Mouse (Mus musculus) midbrain, embryonic 10.5 days (tissue): ENCODE results near the gene Stambp. TPM values are rescaled to one million over a fixed set of nuclear protein-coding genes. Genes with fewer than 3 reads are reported as not detected.
A peak's percentile ranks its signal among the peaks of the same experiment; 100 is the strongest.

Source experiments
- DNase-seq: peaks from one replicate; pipeline ENCODE4 v3.0.0-alpha.2; 2017; ENCODE audit warnings: low spot score
- H3K27ac ChIP-seq: fragments of 300-500 bp; sonication (generic); replicated peaks from 2 replicates; pipeline ENCODE4 v1.5.1; 2016; ENCODE audit warnings: mild to moderate bottlenecking
- H3K27me3 ChIP-seq: fragments of 300-500 bp; sonication (generic); 2 replicates; pipeline ENCODE4 v1.6.1; 2016; ENCODE audit warnings: low read depth, mild to moderate bottlenecking; ENCODE audit not compliant: poor library complexity, severe bottlenecking
- H3K36me3 ChIP-seq: fragments of 300-500 bp; sonication (generic); 2 replicates; pipeline ENCODE4 v1.6.1; 2016; ENCODE audit warnings: mild to moderate bottlenecking, moderate library complexity
- H3K4me1 ChIP-seq: fragments of 300-500 bp; sonication (generic); 2 replicates; pipeline ENCODE4 v1.6.1; 2016
- H3K4me3 ChIP-seq: fragments of 300-500 bp; sonication (generic); 2 replicates; pipeline ENCODE4 v1.5.1; 2016; ENCODE audit warnings: mild to moderate bottlenecking, moderate library complexity
- H3K9me3 ChIP-seq: fragments of 300-500 bp; sonication (generic); replicated peaks from 2 replicates; pipeline ENCODE4 v1.6.1; 2016; ENCODE audit warnings: mild to moderate bottlenecking
- WGBS: fragments of 180-500 bp; shearing (Covaris S2); methylation state at CpG from one replicate; pipeline ENCODE4 v1.1.7; 2016; 5-methylcytosine and 5-hydroxymethylcytosine counted together
- polyA plus RNA-seq: library from polyadenylated mRNA; unstranded; fragments of >200 nt; fragmentation: Nextera tagmentation; extraction: Ambion mirVana; gene quantifications from 2 replicates; pipeline ENCODE4 v1.2.1, GENCODE M21; 2016

The Stambp gene
- polyA plus RNA-seq, 1 experiment from 2014 or later: 17.8 TPM

DNA sequence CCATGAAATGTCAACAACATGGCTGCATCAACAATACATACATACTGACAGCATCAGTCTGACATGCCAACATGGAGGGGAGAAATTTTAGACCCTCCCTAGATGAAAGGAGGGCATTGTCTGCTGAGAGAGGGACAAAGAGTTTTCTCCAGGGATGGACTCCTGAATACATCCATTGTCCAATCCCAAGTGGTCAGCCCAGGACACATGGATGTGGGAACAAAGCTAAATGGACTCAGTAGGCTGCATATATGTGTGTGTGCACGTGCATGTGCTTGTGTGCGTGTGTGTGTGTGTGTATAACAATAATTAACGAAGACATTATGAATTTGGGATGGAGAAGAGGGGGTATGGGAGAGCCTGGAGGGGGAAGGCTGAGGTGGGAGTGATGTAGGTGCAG is 26.8 kb downstream of the Stambp start:
- Histone ChIP-seq H3K36me3 (peaks cover 22% of the 10 kb centered on the region), H3K27ac (no peak overlapping the region), H3K4me1 (no peaks in the 10 kb centered on the region), H3K4me3 (no peak overlapping the region), H3K27me3 (no peaks in the 10 kb centered on the region), H3K9me3 (no peaks in the 10 kb centered on the region)
- WGBS: 80% methylated on average over 3 of the region's 3 CpGs
- no peak for DNase-seq

DNA sequence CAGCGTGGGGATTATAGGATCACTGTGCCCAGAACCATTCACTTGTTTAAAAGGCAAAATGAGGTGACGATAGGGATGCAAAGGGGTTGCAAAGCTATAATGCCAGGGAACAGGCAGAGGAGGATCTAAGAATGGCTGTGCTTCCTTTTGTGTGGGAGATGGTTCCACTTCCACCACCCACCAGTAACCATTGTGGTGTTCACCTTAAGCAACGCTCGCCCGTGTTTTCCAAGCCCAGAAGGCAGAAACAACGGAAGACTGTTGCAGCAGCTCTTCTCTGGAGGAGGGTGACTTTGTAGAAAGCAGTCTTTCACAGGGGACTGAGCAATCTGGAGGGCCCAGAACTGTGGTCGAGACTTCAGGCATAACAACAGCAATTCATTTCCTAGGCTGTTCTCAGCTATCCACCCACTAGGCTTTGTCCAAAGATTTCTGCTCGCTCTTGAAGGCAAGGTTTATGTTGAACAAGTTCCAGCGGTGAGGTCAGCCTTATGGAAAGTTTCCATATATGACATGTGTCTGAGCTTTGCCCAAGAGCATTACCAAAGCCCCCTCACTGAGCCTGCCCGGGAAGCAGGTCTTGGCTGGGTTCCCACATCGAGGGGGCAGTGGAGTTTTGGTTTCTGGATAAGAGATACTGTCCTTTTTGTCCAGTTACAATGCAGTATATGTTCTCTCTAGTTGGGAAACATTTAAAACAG is 30.6 kb downstream of the Stambp start:
- Histone ChIP-seq H3K36me3 (peaks cover 14% of the 10 kb centered on the region), H3K27me3 (no peaks in the 10 kb centered on the region), H3K4me3 (no peak overlapping the region), H3K9me3 (no peaks in the 10 kb centered on the region), H3K27ac (no peak overlapping the region), H3K4me1 (no peaks in the 10 kb centered on the region)
- 78% methylated on average over 11 of the region's 11 CpGs for WGBS
- no peak for DNase-seq

DNA sequence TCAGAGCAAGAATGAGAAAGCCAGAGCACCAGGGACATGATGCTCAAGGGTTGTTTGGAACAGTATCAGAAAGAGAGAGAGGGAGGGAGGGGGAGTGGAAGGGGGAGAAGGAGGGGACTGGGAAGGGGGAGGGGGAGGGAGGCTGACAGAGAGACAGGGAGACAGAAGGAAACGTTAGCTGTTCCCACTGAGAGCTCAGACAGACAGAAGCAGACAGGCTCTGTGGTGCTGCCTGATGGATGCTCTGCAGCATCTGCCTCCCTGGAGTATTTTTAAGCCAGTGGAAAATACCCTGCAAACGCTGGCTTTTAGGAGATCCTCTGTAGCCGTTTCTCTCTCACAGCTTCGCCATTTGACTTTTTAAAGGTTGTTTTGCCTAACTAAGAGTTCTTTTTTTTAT is 32.5 kb downstream of the Stambp start:
- H3K36me3 ChIP-seq: no peaks in the 10 kb centered on the region
- H3K27ac ChIP-seq: no peak overlapping the region
- no peak overlapping the region for H3K4me3 ChIP-seq
- no peak for DNase-seq
- no peaks in the 10 kb centered on the region for H3K27me3 ChIP-seq
- 44% methylated on average over 4 of the region's 4 CpGs for WGBS
- no peaks in the 10 kb centered on the region for H3K9me3 ChIP-seq
- peaks cover 4% of the 10 kb centered on the region; the same call in 1 of the 2 replicates for H3K4me1 ChIP-seq

DNA sequence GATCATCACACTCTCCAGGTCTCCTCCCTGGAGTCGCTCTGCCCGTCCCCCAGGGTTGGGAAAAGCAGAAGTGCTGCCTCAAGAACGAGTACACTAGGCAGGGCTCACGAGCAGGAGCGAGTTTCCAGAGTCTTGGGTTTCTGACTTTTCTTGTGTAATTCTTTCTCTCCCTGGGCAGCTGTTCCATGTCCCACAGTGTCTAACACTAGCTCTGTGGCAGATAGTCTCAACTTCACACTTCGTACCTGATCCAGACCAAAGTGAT is 35.8 kb downstream of the Stambp start:
- H3K4me1 ChIP-seq: peaks cover 4% of the 10 kb centered on the region; the same call in 1 of the 2 replicates
- no peaks in the 10 kb centered on the region for H3K9me3 ChIP-seq
- DNase-seq: no peak
- no peaks in the 10 kb centered on the region for H3K27me3 ChIP-seq
- 47% methylated on average over 6 of the region's 6 CpGs for whole genome bisulfite sequencing
- no peaks in the 10 kb centered on the region for H3K36me3 ChIP-seq
- no peak overlapping the region for H3K4me3 ChIP-seq
- H3K27ac ChIP-seq: 0 out of 2 replicates have a peak overlapping the region, but pooled peaks have one; percentile 14

DNA sequence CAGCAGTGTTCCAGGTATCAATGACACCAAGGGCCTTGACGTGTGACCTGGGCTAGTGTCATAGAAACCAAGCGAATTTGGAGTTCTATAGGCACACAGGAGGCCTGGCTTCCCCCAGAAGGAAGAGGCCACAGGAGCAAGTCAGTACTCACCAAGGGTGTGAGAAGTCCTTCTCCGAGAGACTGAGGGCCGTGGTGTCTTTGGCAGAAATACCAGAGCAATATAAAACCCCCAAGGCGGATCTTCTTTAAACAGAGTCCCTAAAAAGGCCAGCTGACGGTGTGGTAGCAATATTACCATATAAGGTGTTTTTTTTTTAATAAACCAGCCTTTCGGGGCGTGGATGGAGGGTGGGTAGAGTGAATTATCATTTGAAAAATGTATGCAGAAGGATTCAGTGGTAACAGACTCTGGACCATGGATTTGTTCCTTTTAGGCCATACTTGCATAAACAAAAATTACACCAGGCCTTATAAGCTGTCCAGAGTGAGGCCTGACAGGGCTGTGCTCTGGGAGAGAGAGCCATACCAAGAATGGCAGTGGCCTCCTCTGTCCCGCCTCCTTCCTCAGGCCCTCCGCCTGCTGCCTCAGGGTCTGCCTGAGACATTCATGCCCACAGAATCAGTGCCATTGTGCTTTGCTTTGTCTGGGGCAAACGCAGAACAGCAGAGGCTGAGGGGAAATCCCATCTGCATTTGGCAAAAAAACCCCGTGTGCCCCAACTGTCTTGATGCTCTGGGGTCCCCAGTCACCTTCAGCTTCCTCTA is 36.3 kb downstream of the Stambp start, which contains the start of gene Actg2:
Actg2 (minus strand) TSS at position 238 of the 767 bp plus-strand sequence.
- DNase-seq: no peak
- Histone ChIP-seq H3K27ac (0 out of 2 replicates have a peak within 1 kb of the TSS, but pooled peaks have one; percentile 14), H3K4me3 (no peak within 1 kb of the TSS), H3K9me3 (no peaks in the 10 kb centered on the region), H3K36me3 (no peaks in the 10 kb centered on the region), H3K27me3 (no peaks in the 10 kb centered on the region), H3K4me1 (peaks cover 4% of the 10 kb centered on the region; the same call in 1 of the 2 replicates)
- WGBS: 68% methylated on average over 12 of the region's 12 CpGs

DNA sequence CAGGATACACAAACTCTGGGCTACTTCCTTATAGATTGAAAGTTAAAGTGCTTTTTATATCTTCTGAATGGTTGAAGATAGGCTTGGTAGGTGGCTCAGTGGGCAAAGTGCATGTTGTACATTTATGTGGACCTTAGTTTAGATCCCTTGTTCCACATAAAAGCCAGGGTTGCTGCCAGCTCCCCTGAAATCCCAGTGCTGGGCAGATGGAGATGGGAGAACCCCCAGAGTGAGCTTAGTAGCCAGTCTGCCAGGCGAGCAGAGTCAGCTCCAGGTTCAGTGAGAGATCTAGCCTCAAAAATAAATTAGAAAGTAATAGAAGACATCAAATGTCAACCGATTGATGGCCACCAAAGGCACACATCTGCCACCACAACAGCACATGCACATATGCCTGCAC is 39.9 kb downstream of the Stambp start:
- Histone ChIP-seq H3K27ac (no peak overlapping the region), H3K4me3 (no peak overlapping the region), H3K9me3 (no peaks in the 10 kb centered on the region), H3K36me3 (no peaks in the 10 kb centered on the region), H3K27me3 (no peaks in the 10 kb centered on the region), H3K4me1 (peaks cover 4% of the 10 kb centered on the region; the same call in 1 of the 2 replicates)
- no peak for DNase-seq
- WGBS: 77% methylated on average over 2 of the region's 2 CpGs

DNA sequence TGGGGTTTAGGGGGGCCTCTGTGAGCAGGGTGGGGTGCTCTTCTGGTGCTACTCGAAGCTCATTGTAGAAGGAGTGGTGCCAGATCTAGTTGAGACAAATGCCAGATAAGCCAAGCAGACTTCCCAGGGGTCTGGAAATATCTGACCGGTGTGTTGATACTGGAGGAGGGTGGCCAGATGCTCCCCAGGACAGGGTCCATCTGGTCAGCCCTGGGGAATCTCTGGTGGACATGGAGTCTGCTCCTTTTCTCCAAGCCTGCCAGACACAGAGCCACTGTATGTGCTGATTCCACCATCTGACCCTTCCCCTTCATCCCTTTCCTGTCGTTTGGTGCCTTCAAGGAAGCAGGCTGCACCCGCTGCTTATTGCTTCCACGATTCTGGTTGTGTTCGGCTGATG is 49.3 kb downstream of the Stambp start:
- no peak for DNase-seq
- Histone ChIP-seq H3K9me3 (no peaks in the 10 kb centered on the region), H3K27ac (no peak overlapping the region), H3K4me1 (0 out of 2 replicates have a peak, but pooled peaks cover 9% of the 10 kb centered on the region), H3K4me3 (no peak overlapping the region), H3K36me3 (no peaks in the 10 kb centered on the region), H3K27me3 (no peaks in the 10 kb centered on the region)
- WGBS: 87% methylated on average over 6 of the region's 6 CpGs

DNA sequence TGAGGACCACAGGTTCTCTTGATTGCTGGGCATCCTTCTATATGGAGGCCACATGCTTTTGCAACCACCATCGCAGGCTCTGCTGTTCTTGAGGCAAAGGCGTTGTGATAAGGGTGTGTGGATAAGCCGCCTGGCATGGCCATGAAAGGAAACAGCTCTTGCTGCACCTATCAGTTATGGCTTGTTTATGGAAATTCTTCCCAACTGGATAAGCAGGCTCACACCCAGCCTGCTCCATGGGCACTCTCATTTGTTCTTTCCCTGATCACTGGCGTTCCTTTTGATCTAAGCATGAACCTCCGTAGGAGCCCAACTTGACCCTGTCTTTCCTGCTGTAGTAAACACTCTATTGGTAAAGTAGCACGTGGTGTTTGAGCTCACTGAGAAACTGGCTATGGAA is 50.7 kb downstream of the Stambp start:
- H3K4me1 ChIP-seq: 0 out of 2 replicates have a peak, but pooled peaks cover 9% of the 10 kb centered on the region
- H3K27me3 ChIP-seq: no peaks in the 10 kb centered on the region
- WGBS: 74% methylated on average over 6 of the region's 6 CpGs
- no peaks in the 10 kb centered on the region for H3K9me3 ChIP-seq
- DNase-seq: no peak
- no peak overlapping the region for H3K4me3 ChIP-seq
- no peaks in the 10 kb centered on the region for H3K36me3 ChIP-seq
- no peak overlapping the region for H3K27ac ChIP-seq

DNA sequence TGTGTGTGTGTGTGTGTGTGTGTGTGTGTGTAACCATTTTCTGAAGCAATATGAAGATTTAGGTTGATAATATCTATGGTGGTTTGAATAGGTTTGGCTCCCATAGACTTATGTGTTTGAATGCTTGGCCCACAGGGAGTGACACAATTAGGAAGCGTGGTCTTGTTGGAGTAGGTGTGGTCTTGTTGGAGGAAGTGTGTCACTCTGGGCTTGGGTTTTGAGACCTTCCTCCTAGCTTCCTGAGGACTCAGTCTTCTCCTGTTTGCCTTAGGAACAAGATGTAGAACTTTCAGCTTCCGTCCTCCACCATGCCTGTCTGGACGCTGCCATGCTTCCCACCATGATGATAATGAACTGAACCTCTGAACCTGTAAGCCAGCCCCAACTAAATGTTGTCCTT is 53.9 kb downstream of the Stambp start:
- no peaks in the 10 kb centered on the region for H3K27me3 ChIP-seq
- WGBS: 85% methylated on average over 3 of the region's 3 CpGs
- H3K4me1 ChIP-seq: 0 out of 2 replicates have a peak, but pooled peaks cover 5% of the 10 kb centered on the region
- H3K27ac ChIP-seq: no peak overlapping the region
- no peaks in the 10 kb centered on the region for H3K9me3 ChIP-seq
- no peaks in the 10 kb centered on the region for H3K36me3 ChIP-seq
- no peak for DNase-seq
- no peak overlapping the region for H3K4me3 ChIP-seq

DNA sequence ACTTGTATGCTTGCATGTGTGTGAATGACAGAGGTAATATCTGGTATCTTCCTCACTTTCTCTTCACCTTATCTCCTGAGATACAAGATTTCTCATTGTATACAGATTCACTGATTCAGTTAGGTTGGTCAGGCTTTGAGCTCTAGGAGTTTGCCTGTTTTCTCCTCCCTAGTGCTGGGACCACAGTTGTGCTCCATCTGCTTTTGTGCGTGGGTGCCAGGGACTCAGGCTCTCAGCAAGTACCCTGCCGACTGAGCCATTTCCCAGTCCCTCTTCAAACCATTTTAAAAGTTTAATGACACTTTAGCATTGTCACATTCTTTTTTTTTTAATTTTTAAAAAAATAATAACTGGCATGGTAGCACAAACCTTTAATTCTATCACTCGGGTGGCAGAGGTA is 57.4 kb downstream of the Stambp start:
- DNase-seq: no peak
- WGBS: 81% methylated on average over 3 of the region's 3 CpGs

DNA sequence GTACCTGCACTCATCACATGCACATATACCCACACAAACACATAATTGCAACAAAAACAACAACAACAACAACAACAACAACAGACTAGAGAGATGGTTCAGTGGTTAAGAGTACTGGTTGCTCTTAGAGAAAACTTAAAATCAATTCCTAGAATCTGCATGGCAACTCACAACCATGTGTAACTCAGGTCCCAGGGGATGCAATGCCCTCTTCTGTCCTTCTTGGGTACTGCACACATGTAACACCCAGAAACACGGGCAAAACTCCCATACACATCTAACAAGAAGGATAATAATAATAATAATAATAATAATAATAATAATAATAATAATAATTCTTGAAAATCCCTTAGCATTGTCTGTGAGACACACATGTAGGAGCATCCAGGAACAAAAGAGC is 60.0 kb downstream of the Stambp start:
- no peaks in the 10 kb centered on the region for H3K36me3 ChIP-seq
- no peak overlapping the region for H3K27ac ChIP-seq
- H3K27me3 ChIP-seq: no peaks in the 10 kb centered on the region
- 48% methylated on average over 1 of the region's 1 CpGs for WGBS
- no peak overlapping the region for H3K4me3 ChIP-seq
- H3K9me3 ChIP-seq: no peaks in the 10 kb centered on the region
- H3K4me1 ChIP-seq: peaks cover 3% of the 10 kb centered on the region
- peak; percentile 40 for DNase-seq

More for the DNA sequence above, 57.4 kb downstream of the Stambp start:
- no peak overlapping the region for H3K27ac ChIP-seq
- no peaks in the 10 kb centered on the region for H3K27me3 ChIP-seq
- H3K4me1 ChIP-seq: no peaks in the 10 kb centered on the region
- no peaks in the 10 kb centered on the region for H3K9me3 ChIP-seq
- H3K4me3 ChIP-seq: no peak overlapping the region
- H3K36me3 ChIP-seq: no peaks in the 10 kb centered on the region

DNA sequence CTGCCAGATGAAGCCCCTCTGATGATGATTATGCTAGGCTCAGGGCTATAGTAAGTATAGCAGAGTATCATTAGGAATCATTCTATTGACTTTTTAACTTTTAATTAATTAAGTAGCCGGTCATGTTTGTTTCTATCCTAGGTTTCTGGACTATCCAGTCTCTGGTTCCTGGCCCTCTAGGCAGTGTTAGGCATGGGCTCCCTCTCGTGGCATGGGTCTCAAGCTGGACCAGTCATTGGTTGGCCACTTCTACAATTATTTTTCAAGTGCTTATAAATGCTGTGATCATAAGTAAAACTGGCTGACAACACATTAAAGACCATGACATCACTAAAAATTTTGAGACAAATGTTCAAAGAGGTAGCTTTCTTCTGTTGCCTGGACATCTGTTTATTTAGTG is 62.3 kb downstream of the Stambp start:
- H3K27me3 ChIP-seq: no peaks in the 10 kb centered on the region
- WGBS: 68% methylated on average over 2 of the region's 2 CpGs

DNA sequence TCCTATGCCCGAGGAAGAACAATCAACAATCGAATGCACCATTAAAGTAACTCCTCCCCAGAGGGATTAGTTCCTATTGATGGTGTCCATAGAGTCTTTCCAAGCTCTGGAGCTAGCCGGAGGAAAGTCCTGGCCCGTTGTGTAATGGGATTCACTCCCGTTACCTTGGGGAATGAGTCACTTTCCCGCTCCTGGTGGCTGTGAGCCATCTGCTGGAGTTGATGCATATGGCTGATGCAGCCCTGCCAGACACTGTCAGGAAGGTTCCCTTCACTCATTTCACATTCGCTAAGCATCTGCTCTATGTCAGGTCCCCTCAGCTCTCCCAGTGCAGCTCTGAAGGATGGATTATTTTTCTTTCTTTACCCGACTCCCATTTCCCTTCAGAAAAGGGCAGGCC is 63.1 kb downstream of the Stambp start:
- DNase-seq: no peak
- H3K36me3 ChIP-seq: no peaks in the 10 kb centered on the region
- WGBS: 52% methylated on average over 8 of the region's 8 CpGs

More for the DNA sequence above, 62.3 kb downstream of the Stambp start:
- Histone ChIP-seq H3K9me3 (no peaks in the 10 kb centered on the region), H3K4me3 (no peak overlapping the region), H3K36me3 (no peaks in the 10 kb centered on the region), H3K27ac (no peak overlapping the region), H3K4me1 (peaks cover 18% of the 10 kb centered on the region)
- no peak for DNase-seq

More for the DNA sequence above, 63.1 kb downstream of the Stambp start:
- Histone ChIP-seq H3K4me1 (peaks cover 20% of the 10 kb centered on the region), H3K27ac (no peak overlapping the region), H3K27me3 (no peaks in the 10 kb centered on the region), H3K9me3 (no peaks in the 10 kb centered on the region), H3K4me3 (no peak overlapping the region)
